Mouse (Mus musculus) lung, adult 2 months (tissue): ENCODE results near the gene Bmyc.

Source experiments
- CTCF ChIP-seq: fragments of 200-500 bp; IDR thresholded peaks from 2 replicates; pipeline ENCODE4 v1.5.1; 2011; ENCODE audit warnings: mild to moderate bottlenecking, low read length, control low read depth; ENCODE audit not compliant: insufficient read depth
- POLR2A ChIP-seq: fragments of 200-500 bp; IDR thresholded peaks from 2 replicates; pipeline ENCODE4 v1.6.1; 2011; ENCODE audit warnings: low read depth, mild to moderate bottlenecking, control low read depth, low read length, borderline replicate concordance; ENCODE audit errors: extremely low read depth

DNA sequence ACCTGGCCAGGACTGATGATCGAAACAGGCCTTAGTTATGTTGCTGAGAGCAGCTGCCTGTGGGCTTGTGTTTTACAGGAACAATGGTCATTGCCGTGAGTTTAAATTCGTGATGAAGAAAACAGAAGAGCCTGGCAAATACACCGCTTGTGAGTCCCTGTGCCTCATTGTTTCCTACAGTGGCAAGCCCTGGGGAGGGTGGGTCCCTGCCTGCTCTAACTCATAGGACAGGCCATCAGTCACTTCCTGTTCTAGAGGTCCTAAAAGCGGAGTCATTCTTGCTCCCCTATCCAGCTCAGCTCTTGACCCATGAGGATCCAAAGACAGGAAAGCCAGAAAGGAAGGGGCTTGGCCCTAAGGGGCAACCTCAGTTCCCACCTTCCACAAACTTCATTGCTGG lies 5.5 kb upstream of the Bmyc start:
- TF ChIP-seq CTCF (no peak), POLR2A (no peak)
